Mouse (Mus musculus) C2C12 (cell line): ENCODE results near the gene Txnrd2.

Experiments
- CTCF ChIP-seq: IDR thresholded peaks from one replicate; pipeline ENCODE4 v1.5.1; 2011; ENCODE audit not compliant: control insufficient read depth, insufficient read depth, insufficient read length
- FOSL1 ChIP-seq: IDR thresholded peaks from one replicate; pipeline ENCODE4 v1.8.0; 2011; ENCODE audit warnings: mild to moderate bottlenecking, low read length; ENCODE audit not compliant: poor library complexity, insufficient read depth, severe bottlenecking
- MAX ChIP-seq: IDR thresholded peaks from one replicate; pipeline ENCODE4 v1.6.1; 2011; ENCODE audit warnings: mild to moderate bottlenecking, control low read depth
- MYOD1 ChIP-seq: IDR thresholded peaks from one replicate; pipeline ENCODE4 v1.6.1; 2011; ENCODE audit warnings: low read depth; ENCODE audit not compliant: control insufficient read depth, insufficient read length
- MYOG ChIP-seq: IDR thresholded peaks from one replicate; pipeline ENCODE4 v1.6.1; 2011; ENCODE audit not compliant: control insufficient read depth, insufficient read length; ENCODE audit errors: extremely low read depth
- USF1 ChIP-seq: IDR thresholded peaks from one replicate; pipeline ENCODE4 v1.6.1; 2011; ENCODE audit warnings: low read depth, mild to moderate bottlenecking, control low read depth, moderate library complexity

DNA sequence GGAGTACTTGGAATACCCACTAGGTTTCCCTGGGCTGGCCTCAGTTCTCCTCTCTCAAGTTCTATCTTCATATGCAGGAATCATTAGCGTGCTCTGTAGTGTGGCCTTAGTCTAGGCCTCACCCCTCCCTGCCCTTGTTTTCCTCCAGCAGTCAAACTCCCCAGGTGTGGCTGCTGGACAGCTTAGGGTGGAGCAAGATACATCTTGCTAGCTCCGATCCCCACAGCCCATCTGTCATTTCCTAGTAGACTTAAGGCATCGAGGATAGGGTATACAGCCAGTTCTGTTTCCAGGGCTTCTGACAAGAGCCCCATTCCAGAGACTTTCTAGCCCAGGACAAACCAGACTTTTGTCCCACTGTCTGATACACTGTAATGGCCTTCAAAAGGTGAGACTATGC lies 34.5 kb upstream of the Txnrd2 start:
- no peak for TF ChIP-seq USF1
- TF ChIP-seq CTCF, result no peak
- no peak for TF ChIP-seq MAX
- no peak for TF ChIP-seq FOSL1
- no peak for TF ChIP-seq MYOD1
- no peak for TF ChIP-seq MYOG
